Mouse (Mus musculus) Patski (cell line): Measurements from ENCODE around the gene Prkag3. TPM values are rescaled to one million over a fixed set of nuclear protein-coding genes. Genes with fewer than 3 reads are reported as not detected.
A peak's percentile ranks its signal among the peaks of the same experiment; 100 is the strongest.

Experiments used
- ATAC-seq: fragments of 100-300 bp; one replicate; pipeline ENCODE4 v1.8.0; 2021
- CTCF ChIA-PET: fragments of 350-600 bp; sonication (Branson Sonifier 250); formaldehyde crosslinking; loops from one replicate; lab custom pipeline; 2022; ENCODE audit warnings: inconsistent platforms; lab: Charles Lee
- POLR2A ChIA-PET: fragments of 350-600 bp; sonication (Branson Sonifier 250); formaldehyde crosslinking; loops from one replicate; lab custom pipeline; 2022; ENCODE audit warnings: antibody characterized with exemption, inconsistent platforms; lab: Charles Lee
- DNase-seq: peaks from one replicate; pipeline ENCODE4 v3.0.0-alpha.2; 2011; ENCODE audit warnings: low read depth, low spot score
- H3K27me3 ChIP-seq: fragments of 371-371 bp; one replicate; pipeline ENCODE4 v1.5.1; 2021
- CTCF ChIP-seq: fragments of 100-300 bp; IDR thresholded peaks from one replicate; pipeline ENCODE4 v1.5.1; 2021
- in situ Hi-C: fragments of 300-500 bp; cut with MboI; formaldehyde crosslinking; loops from 3 replicates; pipeline ENCODE4 v1.11.1; 2018; ENCODE audit warnings: low pct_unique_long_range_greater_than_20kb, mixed read lengths
- polyA plus RNA-seq: library from polyadenylated mRNA; unstranded; gene quantifications from one replicate; pipeline ENCODE4 v1.2.3, GENCODE M21; 2021

The Prkag3 gene
- polyA plus RNA-seq, 1 experiment from 2014 or later = not detected

DNA sequence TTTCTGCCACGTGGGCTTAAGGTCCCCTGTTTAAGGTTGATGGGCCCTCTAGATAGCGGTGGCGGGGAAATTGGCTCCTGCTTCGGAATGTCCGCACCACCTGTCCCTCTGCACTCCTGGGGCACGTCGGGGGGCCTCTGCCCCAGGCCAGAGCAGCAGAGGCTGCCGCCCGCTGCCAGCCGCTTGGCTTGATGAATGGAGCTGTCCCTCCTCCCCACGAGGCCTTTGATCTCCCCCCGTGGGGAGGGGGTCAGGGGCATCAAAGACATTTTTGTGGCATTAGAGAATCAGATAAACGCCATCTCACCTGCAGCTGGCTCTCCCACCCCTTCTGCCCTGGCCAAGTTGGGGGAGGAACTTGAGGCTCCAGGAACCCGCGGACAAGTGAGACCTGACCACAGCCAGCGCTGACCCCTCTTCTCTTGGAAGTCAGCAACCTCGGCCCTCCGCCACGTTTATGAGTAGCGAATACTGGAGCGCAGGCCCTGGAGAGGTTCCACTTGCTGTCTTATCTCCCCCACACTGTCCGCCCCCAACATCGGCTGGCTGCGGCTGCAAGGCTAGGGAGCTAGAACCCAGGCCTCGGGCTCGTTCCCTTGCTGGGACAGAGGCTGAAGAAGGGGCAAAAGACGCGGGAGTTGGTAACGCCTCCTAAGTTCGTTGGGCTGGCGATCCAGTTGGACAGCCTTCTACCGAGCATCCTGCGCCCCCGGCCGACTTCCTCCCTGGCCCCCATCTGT lies 21.9 kb upstream of the Prkag3 start:
- in situ Hi-C loops = no loop called here
- POLR2A ChIA-PET = no interaction called here
- no peak for DNase-seq
- peaks cover 50% of the 10 kb centered on the region for H3K27me3 ChIP-seq
- ATAC-seq = no peak
- CTCF ChIA-PET = interaction anchor here (1.7 kb wide), 1 partner anchor 37 kb away, joined by 7 read pairs; no protein-coding TSS in a partner anchor
- TF ChIP-seq CTCF = no peak

DNA sequence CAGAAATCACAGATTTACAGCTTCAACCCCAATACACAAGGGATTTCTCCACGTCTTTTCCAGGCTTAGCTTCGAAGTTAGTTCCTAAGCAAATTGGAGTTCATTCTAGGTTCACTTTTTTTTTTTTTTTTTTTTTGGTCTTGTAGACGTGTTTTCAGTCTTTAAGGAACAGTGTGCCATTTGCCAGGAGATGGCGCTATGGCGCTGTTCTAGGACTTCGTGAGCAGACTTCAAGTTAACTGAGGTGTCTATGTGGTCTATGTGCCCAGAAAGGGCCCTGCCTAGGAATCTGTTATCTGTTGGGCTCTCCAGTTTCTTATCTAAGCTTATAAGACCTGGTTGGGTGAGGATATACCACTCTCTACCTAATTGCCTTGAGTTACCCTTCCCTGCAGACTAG lies 14.1 kb upstream of the Prkag3 start:
- CTCF ChIA-PET = interaction anchor here (1.0 to 1.5 kb wide), 6 partner anchors 16 to 93 kb away, joined by 3 to 8 read pairs (median 3); no protein-coding TSS in a partner anchor
- TF ChIP-seq CTCF = peak; percentile 70
- H3K27me3 ChIP-seq = peaks cover 34% of the 10 kb centered on the region
- POLR2A ChIA-PET = interaction anchor here (0.6 to 0.7 kb wide), 3 partner anchors 44 to 478 kb away, joined by 3 read pairs; no protein-coding TSS in a partner anchor
- DNase-seq (peak; percentile 12), ATAC-seq (no peak)
- in situ Hi-C loops = no loop called here

DNA sequence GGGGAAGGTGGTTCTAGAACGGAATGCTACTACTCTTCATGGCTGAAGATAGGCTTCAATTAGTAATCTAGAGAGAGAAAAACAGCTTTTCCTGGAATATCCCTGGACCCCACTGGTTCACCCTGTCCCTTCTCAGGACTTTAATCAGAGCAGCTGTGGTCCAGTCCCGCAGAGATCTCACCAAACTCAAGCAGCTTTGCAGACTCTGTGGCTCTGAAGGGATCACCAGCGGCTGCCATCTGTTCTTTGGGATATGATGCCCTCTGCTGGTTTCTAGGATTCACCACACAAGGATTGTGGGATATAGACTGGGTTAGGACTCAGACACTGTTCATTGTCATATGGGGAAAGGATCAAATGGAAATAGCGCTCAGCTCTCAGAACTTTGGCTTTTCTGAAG lies 10.8 kb upstream of the Prkag3 start:
- no peak for ATAC-seq
- ChIA-PET CTCF (interaction anchor here (1.4 kb wide), 1 partner anchor 116 kb away, joined by 9 read pairs; no protein-coding TSS in a partner anchor), POLR2A (no interaction called here)
- peaks cover 20% of the 10 kb centered on the region for H3K27me3 ChIP-seq
- TF ChIP-seq CTCF = peak; percentile 83
- in situ Hi-C loops = loop anchor here (10.0 kb wide), 1 partner anchor 115 kb away; no protein-coding TSS in a partner anchor
- DNase-seq = peak; percentile 4

DNA sequence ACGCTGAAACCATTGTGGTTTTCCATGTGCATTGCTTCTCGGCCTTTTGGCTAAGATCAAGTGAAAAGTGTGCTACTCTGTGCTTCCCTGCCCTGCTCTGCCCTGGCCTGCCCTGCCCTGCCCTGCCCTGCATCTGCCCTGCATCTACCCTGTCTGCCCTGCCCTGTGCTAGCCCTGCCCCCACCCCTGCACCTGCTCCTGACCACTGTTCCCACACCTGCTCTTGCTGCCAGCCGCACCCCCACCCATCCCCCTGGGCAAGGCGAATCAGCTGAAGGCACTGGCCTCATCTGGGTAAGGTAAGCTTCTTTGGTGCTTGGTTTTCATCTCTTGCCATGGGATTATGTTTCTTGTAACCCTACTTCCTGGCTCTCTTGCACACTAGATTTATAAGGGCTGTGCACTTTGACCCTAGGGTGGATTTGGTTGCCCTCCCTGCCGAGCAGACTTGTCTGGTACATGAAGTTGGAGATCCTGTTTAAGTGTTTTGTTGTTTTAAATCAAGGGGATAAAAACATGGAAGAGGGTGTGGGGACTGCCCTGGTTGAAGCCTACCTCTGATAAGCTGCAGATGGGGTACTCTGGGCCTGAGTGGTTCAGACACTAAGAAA lies 5.3 kb upstream of the Prkag3 start:
- no peak for DNase-seq
- no peaks in the 10 kb centered on the region for H3K27me3 ChIP-seq
- in situ Hi-C loops = loop anchor here (10.0 kb wide), 1 partner anchor 109 kb away; no protein-coding TSS in a partner anchor
- TF ChIP-seq CTCF = no peak
- ChIA-PET CTCF (no interaction called here), POLR2A (no interaction called here)
- ATAC-seq = no peak

DNA sequence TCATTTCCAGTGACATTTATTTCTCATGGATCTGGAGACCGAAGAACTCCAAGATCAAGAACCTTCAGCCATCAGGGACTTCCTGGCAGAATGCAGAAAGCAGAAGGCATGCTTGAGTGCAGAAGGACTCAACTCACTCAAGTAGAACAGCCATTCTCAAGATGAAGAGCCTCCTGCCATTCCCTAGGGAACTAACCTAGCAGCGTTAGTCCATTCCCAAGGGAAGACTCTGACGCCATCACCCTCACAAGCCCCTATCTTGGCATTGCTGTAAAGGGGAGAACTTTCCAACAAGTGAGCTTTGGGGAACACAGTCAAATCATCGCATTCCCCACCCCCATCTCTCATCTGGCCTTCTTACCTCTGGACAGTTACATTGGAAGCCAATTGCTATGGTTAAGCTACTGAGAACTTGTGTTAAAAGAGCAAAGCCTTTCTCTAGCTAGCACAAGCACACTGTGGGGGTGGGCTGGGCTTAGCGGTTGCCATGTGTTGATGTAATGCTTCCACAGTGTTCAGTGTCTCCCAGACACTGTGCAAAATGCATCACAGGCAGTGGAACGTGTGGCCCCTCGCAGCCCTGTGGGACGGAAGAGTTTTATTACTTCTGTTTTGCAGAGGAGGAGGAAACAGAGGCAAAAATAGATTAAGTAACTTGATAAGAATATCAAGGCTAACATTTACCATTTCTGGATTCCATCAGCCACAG lies 4.4 kb upstream of the Prkag3 start:
- DNase-seq = no peak
- no peak for ATAC-seq
- TF ChIP-seq CTCF = no peak
- ChIA-PET CTCF (no interaction called here), POLR2A (no interaction called here)
- H3K27me3 ChIP-seq = no peaks in the 10 kb centered on the region
- in situ Hi-C loops = loop anchor here (10.0 kb wide), 1 partner anchor 109 kb away; no protein-coding TSS in a partner anchor

DNA sequence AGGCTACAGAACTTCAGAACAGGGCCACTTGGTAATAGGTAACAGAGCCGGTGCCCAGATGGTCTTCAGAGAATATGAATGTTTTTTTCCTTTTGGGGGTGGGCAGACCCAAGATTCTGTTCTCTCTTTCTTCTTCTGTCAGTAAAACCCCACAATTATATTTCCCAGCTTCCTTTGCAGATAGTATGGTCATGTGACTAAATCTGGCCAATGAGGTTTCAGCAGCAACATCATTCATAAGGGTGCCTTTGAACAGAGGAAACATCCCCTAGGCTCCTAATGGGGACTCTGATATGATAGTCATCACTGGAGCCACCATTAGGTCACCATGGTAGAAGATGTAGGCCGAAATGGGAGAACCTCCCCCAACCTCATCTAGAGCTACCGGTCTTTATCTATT lies 3.8 kb upstream of the Prkag3 start:
- TF ChIP-seq CTCF = no peak
- CTCF ChIA-PET = no interaction called here
- in situ Hi-C loops = loop anchor here (10.0 kb wide), 1 partner anchor 108 kb away; no protein-coding TSS in a partner anchor
- no peak for DNase-seq
- no peak for ATAC-seq
- no peaks in the 10 kb centered on the region for H3K27me3 ChIP-seq
- POLR2A ChIA-PET = no interaction called here

DNA sequence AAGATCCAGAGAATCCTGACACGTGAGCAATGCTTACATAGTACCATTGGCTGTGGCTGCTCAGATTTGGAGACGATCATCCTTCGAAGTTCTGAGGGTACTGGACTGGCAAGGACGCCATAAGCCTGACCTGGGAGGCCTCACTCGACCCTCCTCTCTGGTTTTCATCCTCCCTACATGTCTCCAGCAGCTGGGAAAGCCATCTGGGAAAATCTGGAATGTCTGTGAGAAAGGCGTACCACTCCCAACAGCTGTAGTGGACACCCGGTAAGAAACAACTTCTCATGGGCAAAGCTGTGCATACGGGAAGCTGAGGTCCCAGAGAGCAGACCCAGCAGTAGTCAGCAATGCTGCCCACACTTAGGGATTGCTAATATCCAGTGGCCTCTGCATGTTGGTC lies 3.1 kb upstream of the Prkag3 start:
- TF ChIP-seq CTCF = no peak
- no peak for ATAC-seq
- no peak for DNase-seq
- in situ Hi-C loops = loop anchor here (10.0 kb wide), 1 partner anchor 107 kb away; no protein-coding TSS in a partner anchor
- CTCF ChIA-PET = no interaction called here
- no peaks in the 10 kb centered on the region for H3K27me3 ChIP-seq
- POLR2A ChIA-PET = no interaction called here

DNA sequence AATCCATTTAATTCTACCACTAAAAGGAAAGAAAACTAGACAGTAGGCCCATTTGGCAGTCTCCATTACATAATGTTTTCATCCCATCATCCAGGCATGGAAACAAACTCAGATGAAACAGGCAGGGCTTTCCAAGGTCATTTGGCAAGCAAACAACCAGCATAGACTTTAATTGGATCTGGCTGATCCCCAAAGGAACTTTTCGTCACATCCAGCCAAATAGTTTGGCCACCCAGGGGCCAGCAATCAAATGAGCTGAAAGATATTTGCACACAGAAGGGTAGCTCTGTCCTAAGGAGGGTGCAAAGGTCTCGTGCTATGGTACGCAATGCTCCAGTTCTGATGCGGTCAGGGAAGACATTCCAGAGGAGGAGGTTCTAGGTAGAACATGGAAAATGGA lies 1.7 kb upstream of the Prkag3 start:
- in situ Hi-C loops = loop anchor here (10.0 kb wide), 1 partner anchor 106 kb away; no protein-coding TSS in a partner anchor
- ATAC-seq = no peak
- ChIA-PET CTCF (no interaction called here), POLR2A (no interaction called here)
- H3K27me3 ChIP-seq = no peaks in the 10 kb centered on the region
- DNase-seq = no peak
- no peak for TF ChIP-seq CTCF

DNA sequence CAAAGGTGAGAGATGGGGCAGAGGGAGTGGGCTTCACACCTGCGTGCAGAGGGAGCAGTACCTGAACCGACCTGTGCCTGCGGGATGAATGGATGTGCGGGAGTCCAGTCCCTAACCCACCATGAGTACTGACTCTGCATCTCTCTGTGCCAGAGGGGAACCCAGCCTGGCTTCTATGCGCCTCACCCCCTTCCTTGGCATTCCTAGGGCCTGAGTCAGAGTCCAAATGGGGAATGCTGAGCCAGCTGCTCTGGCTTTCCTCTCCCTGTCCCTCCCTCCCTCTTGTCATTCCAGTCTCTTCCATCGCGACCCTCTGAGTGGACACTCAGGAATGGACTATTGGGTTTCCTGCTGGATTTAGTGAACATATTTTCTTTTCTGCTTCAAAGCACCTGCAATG lies 280 bp upstream of the Prkag3 start:
- TF ChIP-seq CTCF = no peak
- in situ Hi-C loops = no loop called here
- CTCF ChIA-PET = no interaction called here
- DNase-seq = peak; percentile 12
- H3K27me3 ChIP-seq = no peaks in the 10 kb centered on the region
- POLR2A ChIA-PET = no interaction called here
- peak; percentile 89 for ATAC-seq

DNA sequence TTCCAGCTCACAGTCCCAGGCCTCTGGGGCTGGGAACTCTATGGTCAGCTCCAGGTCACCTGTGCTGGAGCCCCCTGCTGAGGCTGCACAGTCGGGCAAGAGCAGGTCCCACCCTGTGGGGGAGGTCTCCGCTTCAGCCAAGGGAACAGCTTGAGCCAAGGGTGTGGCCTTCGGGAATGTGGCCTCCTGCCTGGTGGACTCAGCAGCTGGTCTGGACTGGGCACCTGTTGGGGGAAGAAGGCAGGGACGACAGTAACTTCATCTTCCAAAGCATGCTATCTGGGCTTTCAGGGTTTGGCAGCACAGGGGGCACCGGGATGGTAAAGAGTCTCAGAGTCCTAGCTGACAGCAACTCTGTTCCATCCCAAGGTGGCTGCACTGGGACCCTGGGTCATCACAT lies 1.7 kb downstream of the Prkag3 start:
- POLR2A ChIA-PET = no interaction called here
- DNase-seq (no peak), ATAC-seq (no peak)
- in situ Hi-C loops = no loop called here
- no peak for TF ChIP-seq CTCF
- H3K27me3 ChIP-seq = no peaks in the 10 kb centered on the region
- CTCF ChIA-PET = interaction anchor here (1.6 kb wide), 1 partner anchor 15 kb away, joined by 3 read pairs; no protein-coding TSS in a partner anchor
